Mouse (Mus musculus) frontal cortex, adult 2 months (tissue): Measurements from ENCODE around the gene Nr4a3. TPM values are rescaled to one million over a fixed set of nuclear protein-coding genes. Genes with fewer than 3 reads are reported as not detected.

Experiments
- DNase-seq, 2 experiments: peaks; one replicate each; pipeline ENCODE4 v3.0.0; 2022; ENCODE audit warnings: low spot score in 1 of 2; ENCODE audit errors: extremely low spot score in 1 of 2
- polyA plus RNA-seq: library from polyadenylated mRNA; depleted of rRNA; stranded (reverse); fragments of >200 nt; gene quantifications from 2 replicates; pipeline ENCODE4 v1.2.3, GENCODE M21; 2012; rRNA removed

Gene Nr4a3
- polyA plus RNA-seq, result 6.5 and 10.0 TPM in 2 replicates

DNA sequence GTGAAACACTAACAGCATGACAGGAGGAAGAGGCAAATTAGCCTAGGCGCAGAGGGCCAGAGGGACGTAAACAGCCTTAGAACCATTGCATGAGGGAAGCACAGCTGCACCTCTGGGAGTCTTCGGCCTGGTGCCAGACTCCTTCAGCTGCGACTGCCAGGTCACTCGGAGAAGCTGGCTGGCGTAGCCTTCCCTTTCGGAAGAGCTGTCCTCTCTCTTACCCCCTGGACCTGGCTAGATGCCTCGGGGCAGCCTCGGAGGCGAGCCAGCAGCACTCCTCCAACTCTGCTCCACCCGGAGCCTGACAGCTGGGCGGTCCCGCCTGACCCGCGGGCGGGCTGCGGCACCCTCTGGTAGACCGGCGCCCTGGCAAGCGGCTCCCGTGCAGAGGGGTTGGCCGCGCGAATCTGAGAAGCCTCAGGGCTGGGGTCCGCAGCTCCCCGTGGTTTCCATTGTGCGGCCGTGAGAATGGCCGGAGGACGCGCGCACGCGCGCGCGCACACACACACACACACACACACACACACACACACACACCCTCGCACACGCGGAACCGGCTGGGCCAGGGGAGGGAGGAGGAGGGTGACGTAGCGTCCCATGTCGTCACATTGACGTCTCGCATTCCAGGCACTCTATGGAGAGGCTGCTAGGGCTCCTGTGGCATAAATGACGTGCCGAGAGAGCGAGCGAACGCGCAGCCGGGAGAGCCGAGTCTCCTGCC, at the start of gene Nr4a3:
TSS of gene Nr4a3 (plus strand) at position 663 of the 721 bp plus-strand sequence.
- DNase-seq, result peak; percentile 69 to 93

DNA sequence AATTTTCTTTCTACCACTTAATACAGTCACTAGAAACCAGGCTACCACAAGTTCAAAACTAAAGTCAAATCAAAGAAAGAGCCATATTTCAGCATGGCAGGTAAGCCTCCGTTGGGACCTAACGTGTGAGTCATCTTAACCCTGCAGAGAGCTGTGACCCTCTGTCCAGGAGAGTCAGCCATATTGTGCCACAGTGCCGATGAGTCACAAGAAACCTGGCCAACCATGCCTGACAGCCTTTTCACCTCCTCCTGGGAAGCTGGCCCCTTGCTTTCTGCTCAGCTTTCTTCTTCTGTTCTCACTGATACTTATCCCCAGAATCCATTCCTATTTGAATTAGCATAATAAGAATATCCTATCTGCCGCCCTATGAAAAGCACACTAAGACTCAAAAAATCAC, 42.0 kb upstream of the Nr4a3 start:
- DNase-seq, result no peak

DNA sequence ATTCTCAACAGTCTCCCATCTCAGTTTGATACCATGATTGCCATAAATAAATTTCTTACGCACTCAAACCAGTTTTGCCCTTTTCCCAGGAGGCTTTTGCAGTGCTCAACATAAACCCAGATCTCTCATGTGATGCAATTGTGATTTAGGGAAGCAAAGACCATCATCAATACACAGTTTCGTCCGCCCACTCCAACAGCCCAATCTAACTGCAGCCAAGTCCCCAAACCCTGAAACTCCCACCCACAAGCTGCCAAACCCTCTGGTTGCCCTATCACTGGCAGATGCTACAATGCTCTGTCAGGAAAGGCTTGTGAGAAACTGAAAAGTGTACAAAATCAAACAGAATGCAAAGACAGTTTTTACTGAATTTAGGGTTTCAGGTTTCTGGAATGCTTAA, 41.5 kb upstream of the Nr4a3 start:
- DNase-seq, result peak; percentile 33 to 47

DNA sequence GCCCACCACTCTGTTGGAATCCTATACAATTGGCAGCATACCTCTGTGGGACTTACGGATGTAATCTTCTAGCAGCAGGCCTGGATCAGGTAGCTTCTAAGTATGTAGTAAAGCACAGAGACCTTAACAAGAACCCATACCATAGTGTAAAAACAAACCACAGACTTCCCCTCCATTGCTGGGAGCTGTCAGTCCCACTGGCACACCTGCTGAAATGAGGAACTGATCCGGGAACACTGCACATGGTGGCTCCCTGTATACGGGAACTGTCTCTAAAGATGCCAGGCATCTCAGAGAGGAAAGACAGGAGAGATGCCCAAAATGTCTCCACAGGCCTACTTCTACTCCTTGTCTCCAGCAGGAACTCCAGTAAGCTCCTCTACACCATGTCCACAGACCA, 38.6 kb upstream of the Nr4a3 start:
- no peak for DNase-seq

DNA sequence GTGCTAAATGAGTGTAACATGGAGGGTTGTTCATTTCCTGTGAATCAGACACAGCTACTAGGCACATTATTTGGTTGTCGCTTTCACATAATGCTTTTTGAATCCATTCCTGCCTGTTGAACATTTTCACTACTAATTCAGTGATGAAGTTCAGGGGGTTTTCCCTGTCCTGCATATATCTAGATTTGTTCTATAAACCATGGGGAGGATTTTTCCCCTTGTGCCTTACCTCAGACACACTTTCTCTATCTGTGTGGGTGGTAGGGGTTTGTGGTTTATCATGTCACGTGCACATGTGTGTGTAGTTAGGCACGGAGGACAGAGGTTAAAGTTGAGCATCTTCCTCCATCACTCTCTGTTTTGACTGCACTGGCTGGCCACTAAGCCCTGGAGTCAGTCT, 32.7 kb upstream of the Nr4a3 start:
- no peak for DNase-seq

DNA sequence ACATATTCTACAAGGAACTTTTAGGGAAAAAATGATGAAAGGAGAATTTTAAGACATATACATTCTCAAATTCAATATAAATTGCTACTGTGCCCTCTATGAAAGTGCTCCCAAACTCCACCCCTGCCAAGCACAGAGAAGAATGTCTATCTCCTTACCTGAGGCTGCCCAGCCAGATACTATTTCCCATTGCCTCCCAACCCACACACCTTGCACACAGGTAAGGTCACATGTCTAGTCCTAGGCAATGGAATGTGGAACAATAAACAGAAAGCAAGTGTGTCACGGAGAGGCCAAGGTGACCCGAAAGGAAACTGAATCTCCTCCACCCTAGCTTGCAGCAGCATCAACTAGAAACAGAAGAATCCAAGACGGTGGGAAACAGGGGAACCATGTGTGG, 22.0 kb upstream of the Nr4a3 start:
- no peak for DNase-seq

DNA sequence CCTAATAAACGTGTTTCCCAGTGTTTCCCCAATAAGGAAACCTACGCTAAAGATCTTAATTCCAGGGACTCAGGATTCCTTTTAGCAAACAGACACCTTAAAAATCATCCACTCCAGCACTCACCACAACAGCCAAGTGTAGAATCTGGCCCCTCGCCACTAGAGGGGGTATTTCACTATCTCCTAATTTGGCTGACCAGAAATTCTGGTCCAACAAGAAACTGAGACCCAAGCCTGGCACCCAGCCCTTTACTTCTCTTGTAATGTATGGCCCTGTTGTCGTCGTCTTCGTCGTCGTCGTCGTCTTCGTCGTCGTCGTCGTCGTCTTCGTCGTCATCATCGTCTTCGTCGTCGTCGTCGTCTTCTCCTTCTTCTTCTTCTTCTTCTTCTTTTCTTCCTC, 15.3 kb upstream of the Nr4a3 start:
- no peak for DNase-seq

DNA sequence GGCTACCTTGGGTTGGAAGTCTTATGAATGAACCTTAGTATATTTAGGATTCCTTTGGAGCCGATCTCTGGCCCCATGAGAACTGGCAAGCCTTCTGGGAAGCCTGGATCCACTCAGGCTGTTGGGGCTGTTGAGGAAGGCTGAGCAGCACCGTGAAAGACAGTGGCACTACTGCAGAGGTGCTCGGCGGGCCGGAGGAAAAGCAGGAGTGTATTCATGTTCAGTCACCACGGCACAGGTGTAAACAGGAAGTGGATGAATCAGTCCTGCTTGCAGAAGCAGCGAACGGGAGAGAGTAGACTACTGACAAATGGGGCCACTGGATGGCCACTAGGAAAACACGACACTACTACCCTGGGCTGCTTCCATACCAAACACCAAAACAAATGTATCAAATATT, 10.7 kb upstream of the Nr4a3 start:
- no peak for DNase-seq

DNA sequence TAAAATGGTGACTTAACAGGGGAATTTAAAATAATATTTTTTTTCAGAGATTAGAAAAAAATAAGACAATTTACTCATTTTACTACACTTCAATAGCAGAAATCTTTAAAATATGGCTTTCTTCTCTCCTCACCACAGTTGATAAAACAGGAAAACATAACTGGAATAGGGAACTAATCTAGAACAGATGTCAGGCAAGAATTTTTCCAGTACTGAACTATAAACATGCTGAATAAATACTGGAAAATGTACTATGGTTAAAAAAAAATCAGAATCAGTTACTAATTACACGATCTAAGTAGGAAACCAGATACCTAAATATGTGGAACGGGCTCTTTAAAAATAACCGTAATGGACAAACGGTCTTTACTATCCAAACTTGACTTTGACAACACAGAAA, 7.3 kb upstream of the Nr4a3 start:
- no peak for DNase-seq

DNA sequence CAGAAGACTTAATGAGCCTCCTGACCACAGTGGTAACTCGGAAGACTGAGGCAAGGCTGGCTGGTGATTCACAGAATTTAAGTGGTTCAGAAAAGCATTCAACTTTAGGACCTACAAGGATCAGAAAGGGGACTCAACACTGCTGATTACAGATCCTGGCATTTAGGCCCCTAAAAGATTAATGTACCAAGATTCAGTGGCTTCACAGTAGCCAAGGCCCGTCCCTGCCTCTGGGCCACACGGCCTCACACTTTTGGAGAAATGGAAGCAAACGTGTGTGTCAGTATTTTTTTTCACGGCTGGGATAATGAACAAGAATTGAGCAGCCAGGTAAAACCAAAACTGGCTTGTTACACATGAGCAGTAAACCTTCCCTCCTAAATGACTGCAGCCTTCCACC, 6.1 kb upstream of the Nr4a3 start:
- no peak for DNase-seq

DNA sequence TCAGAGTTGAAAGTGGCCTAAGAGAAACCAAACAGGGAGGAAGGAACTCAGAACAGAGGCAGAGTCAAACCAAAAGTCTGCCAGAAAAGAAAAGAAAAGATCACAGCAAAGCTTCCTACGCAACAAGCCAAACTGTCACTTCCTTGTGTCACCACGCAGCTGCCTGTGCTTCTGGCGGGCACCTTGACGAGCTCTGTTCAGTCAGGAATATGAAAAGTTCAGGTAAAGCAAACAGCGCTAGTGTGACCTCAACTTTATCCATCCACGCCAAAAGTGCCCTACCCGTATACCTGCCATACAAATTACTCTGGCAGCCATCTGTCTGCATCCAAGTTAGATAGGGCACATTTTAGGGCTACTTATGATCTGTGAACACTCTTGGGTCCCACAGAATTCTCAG, 5.2 kb upstream of the Nr4a3 start:
- DNase-seq, result no peak

DNA sequence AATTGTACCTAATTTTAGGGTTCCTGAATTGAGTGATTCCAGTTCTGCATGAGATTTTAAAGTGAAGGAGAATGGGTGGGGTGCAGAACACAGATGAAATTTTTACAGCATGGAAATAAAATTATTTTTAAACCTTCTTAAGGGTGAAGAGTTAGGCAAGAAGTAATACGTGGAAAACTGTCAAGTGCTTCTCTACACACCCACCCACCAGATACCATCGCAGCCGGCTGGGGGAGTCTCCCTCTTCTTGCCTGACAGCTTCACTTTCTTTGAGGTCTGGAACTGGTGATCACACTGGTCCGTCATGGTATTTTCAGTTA, 2.5 kb upstream of the Nr4a3 start:
- DNase-seq, result no peak

DNA sequence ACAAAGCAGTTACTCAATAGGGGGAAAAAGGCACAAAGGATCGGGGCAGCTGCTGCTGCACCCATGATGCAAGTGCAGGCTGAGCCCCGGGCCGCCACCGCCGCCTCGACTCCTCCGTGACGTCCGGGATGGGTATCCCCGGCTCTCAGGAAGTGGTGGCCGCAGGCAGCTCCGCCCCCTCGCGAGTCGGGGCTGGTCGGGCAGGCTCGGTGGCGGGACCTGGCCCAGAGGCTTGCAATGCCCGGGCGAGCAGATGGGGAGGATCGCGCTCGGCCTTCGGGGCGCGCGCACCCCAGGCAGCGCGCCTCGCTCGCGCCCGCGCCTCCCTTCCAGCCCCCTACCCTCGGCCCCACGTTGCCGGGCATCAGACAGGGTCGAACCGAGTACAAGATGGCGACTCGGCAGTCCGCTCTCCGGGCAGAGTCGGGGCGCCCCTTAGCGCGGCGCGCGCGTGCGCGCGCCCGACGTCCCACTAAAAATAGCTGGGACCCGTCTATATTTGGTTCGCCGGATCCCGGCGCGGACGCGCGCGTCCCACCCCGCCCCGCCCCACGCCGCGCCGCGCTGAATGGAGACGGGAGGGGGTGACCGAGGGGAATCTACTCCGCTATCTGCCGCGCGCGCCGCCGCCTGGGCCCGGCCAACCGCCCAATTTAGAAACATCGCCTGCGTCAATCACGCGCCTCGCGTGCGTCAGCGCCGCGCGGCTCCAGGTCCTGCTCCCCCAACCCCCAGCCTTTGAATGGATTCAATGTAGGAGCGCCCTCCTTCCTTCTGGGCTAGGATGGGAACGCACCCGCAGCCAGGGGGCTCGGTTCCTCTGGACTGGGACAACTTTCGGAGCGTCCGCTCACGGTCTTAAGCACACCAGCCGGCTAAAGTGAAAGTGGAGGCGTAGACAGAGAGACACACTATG, 1.9 kb upstream of the Nr4a3 start:
- DNase-seq, result peak; percentile 92 to 96

DNA sequence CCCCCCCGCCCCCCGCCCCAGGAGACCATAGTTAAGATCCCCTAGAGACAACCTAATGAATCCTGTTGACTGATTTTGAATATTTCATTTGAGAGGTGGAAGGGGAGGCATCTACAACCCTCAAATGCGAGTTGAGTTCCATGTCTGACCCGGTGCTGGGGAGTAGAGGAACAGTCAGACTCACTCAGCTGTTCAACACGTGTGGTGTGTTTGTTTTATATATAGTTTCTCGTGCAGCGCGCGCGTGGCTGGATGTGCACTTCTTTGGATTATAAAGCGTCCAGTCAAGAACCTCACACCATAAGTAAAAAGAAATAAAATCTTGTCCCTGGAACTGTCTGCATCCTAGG, 837 bp upstream of the Nr4a3 start:
- peak; percentile 23 to 70 for DNase-seq

DNA sequence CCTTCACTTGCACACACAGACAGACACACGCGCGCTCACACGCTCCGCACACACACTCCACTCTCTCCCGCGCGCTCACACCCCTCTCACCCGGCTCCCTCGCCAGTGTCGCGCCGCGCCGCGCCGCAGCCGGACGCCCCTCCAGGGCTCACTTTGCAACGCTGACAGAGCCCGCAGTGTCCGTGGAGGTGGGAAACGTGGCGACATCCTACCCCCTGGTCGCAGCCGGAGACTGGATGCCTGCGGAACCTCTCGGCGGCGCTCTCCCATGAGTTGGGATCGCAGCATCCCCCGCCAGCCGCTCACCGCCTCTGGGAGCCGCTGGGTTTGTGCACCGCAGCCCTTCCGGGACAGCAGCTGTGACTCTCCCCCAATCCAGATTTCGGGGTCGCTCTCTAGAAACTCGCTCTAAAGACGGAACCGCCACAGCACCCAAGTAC, 348 bp downstream of the Nr4a3 start:
- no peak for DNase-seq

DNA sequence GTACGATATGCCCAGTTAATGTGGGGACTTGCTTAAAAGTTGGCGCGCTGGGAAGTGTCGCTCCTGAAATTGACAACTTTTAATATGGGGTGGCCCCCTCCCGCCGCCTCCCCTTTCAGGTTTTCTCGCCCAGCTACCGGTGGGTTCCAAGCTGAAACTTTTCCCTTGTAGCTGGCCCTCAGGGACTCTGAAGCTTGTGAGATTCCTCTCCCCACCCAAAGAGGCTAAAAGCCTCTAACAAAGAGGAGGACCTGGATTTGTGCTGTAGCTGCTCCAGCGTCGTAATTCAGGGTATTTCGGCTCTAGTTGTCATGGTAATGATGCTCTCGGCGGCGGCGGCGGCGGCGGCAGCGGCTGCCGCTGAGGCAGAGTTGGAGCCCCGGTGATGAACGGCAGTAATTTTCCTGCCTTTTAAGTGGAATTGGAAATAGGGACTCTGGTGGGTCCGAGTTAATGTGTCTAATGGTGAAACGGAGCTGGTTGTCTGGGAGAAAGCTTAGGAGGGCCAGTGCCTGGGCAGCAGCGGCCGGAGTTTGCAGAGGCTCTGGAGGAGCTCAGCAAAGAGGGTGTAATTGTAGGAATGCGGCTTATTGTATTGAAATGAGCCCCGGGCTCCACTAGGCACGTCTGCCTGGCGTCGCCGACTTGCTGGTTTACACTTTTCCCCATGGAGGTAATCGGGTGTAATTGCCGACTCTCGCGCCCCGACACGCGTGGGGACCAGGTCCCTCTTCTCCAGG, 938 bp downstream of the Nr4a3 start:
- DNase-seq, result peak in 1 of 2 experiments; percentile 53

DNA sequence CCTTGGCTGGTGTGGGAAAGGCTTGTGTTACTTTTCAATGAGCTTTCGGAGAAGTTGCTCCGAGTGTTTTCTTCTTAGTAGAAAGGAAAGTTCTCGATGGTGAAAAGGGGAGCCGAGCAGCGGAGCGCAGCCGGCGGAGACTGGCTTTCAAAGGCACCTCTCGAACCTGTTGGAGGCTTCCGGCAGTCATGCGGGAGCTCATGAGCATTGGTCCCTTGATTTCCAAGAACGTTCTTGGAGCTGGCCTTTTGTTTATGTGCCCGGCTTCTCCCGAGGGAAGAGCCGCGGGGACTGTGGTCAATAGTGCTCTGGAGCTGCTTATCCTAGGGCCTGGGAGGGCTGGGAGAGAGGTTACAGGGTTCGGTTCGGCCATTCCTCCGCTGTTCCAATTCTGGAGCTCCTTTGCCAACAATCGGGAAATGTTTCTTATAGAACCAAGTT, 1.5 kb downstream of the Nr4a3 start:
- DNase-seq, result no peak

DNA sequence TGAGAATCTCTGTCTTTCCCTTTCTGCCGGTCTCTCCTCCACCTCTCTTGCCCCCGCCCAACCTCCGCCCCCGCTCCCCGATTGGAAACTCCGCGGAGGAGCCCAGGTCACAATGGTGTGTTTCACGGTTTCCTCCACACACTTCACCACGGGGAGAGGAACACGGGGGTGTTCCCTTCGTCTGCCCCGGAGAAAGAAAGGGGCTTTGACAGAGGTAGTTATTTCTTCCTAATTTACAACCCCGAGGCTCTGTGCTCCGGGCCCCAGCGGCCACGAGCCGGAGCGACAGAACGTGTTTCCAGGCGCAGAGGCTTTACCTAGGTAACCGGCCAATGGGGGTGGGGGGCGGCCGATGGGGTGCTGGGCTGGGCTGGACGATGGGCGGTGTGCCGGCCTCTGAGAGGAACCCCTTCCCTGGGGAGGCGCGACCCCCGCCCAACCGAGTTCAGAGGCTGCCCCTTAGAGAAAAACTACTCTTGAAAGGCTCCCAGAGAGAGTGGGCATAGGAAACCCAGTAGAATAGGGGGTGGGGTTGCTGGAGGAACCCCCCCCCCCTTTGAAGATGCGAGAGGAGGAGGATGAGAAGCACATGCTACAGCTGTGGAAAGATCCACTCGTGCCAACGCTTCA, 2.3 kb downstream of the Nr4a3 start:
- DNase-seq, result no peak

DNA sequence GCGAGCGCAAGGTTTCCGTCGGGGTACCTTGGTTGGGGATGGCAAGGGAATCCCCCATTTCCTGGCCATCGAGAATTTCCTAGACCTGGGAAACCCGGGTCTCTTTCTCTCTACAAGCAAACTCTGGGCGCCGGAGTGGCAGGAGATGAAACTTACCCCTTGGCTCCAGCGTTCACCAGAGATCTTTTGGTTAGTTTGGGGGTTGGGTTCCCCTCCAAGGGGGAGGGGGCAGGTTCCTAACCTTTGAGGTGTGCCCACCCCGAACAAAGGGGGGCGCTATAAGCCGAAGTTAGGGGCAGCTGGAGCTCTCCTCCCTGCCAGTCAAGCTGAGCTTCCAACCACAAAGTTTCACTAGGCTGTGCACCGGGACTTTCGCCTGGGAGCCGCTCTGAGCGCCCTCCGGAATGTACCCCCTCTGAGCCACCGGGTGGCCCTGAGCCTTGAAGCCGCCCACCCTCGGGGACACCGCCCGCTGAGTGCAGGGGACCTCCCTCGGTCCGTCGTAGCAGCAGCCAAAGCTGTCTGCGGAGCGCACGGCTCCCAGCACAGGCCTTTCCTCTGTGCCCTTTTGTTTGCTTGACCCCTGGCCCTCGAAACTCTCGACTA, 2.9 kb downstream of the Nr4a3 start:
- DNase-seq, result peak in 1 of 2 experiments; percentile 47
